Mouse (Mus musculus) left cerebral cortex, postnatal 36 days (tissue): ENCODE measurements around the gene BC004004. TPM values are rescaled to one million over a fixed set of nuclear protein-coding genes. Genes with fewer than 3 reads are reported as not detected.

Experiments used
- DNase-seq, 2 experiments: peaks; one replicate each; pipeline ENCODE4 v3.0.0; 2021 to 2022; ENCODE audit warnings: low spot score in 2 of 2, mixed read lengths in 1 of 2
- intact Hi-C: fragments of 180-260 bp; cut with DNase I; formaldehyde crosslinking; loops from one replicate; pipeline ENCODE4 v1.15.1; 2025
- total RNA-seq, 2 experiments: library from RNA; stranded (reverse); gene quantifications; 2 replicates each; pipeline ENCODE4 v1.2.3; 2021

Gene BC004004
- total RNA-seq, 2 experiments from 2014 or later: 78.1 to 94.7 TPM

GRCm38 (mm10) chr17:29292996-29293395 lies 24.4 kb downstream of the BC004004 start:
- intact Hi-C loops: no loop called here
- DNase-seq: no peak

- DNase-seq: no peak
- intact Hi-C loops: no loop called here
These were observed 25.4 kb downstream of the BC004004 start for GRCm38 (mm10) chr17:29293807-29294605.

GRCm38 (mm10) chr17:29295835-29296234 lies 27.2 kb downstream of the BC004004 start:
- intact Hi-C loops: no loop called here
- DNase-seq: no peak

GRCm38 (mm10) chr17:29297321-29297720 lies 28.7 kb downstream of the BC004004 start:
- intact Hi-C loops: no loop called here

GRCm38 (mm10) chr17:29297813-29298212 lies 29.2 kb downstream of the BC004004 start:
- no peak for DNase-seq

More at GRCm38 (mm10) chr17:29297321-29297720, 28.7 kb downstream of the BC004004 start:
- no peak for DNase-seq

GRCm38 (mm10) chr17:29299282-29299681 lies 30.7 kb downstream of the BC004004 start:
- intact Hi-C loops: no loop called here
- DNase-seq: no peak

More at GRCm38 (mm10) chr17:29297813-29298212, 29.2 kb downstream of the BC004004 start:
- intact Hi-C loops: no loop called here

GRCm38 (mm10) chr17:29300926-29301325 lies 32.3 kb downstream of the BC004004 start:
- DNase-seq: no peak
- intact Hi-C loops: no loop called here

- intact Hi-C loops: no loop called here
- DNase-seq: no peak
These were observed 32.8 kb downstream of the BC004004 start for GRCm38 (mm10) chr17:29301421-29301820.

GRCm38 (mm10) chr17:29302149-29302548 lies 33.6 kb downstream of the BC004004 start:
- intact Hi-C loops: no loop called here
- DNase-seq: no peak

- intact Hi-C loops: no loop called here
- no peak for DNase-seq
These were observed 34.5 kb downstream of the BC004004 start for GRCm38 (mm10) chr17:29303087-29303486.

- DNase-seq: no peak
- intact Hi-C loops: no loop called here
These were observed 35.3 kb downstream of the BC004004 start for GRCm38 (mm10) chr17:29303856-29304255.

- intact Hi-C loops: no loop called here
- DNase-seq: no peak
These were observed 35.9 kb downstream of the BC004004 start for GRCm38 (mm10) chr17:29304376-29305057.

- DNase-seq: no peak
- intact Hi-C loops: no loop called here
These were observed 36.6 kb downstream of the BC004004 start for GRCm38 (mm10) chr17:29305058-29305806.

- DNase-seq: no peak
- intact Hi-C loops: no loop called here
These were observed 37.3 kb downstream of the BC004004 start for GRCm38 (mm10) chr17:29305871-29306270.

- DNase-seq: no peak
- intact Hi-C loops: no loop called here
These were observed 41.6 kb downstream of the BC004004 start for GRCm38 (mm10) chr17:29310056-29310623.

- intact Hi-C loops: no loop called here
- no peak for DNase-seq
These were observed 43.0 kb downstream of the BC004004 start for GRCm38 (mm10) chr17:29311602-29312001.

GRCm38 (mm10) chr17:29312082-29312481 lies 43.5 kb downstream of the BC004004 start:
- DNase-seq: no peak
- intact Hi-C loops: no loop called here

GRCm38 (mm10) chr17:29313300-29313699 lies 44.7 kb downstream of the BC004004 start:
- intact Hi-C loops: no loop called here
- no peak for DNase-seq

- intact Hi-C loops: loop anchor here (5.0 kb wide), 1 partner anchor 46 kb away; the partner anchor contains the start of gene Fgd2
- no peak for DNase-seq
These were observed 47.3 kb downstream of the BC004004 start for GRCm38 (mm10) chr17:29315672-29316465.
